Comparison of ENCODE assay signal across 19 mouse cellular contexts in the genomic region with DNA sequence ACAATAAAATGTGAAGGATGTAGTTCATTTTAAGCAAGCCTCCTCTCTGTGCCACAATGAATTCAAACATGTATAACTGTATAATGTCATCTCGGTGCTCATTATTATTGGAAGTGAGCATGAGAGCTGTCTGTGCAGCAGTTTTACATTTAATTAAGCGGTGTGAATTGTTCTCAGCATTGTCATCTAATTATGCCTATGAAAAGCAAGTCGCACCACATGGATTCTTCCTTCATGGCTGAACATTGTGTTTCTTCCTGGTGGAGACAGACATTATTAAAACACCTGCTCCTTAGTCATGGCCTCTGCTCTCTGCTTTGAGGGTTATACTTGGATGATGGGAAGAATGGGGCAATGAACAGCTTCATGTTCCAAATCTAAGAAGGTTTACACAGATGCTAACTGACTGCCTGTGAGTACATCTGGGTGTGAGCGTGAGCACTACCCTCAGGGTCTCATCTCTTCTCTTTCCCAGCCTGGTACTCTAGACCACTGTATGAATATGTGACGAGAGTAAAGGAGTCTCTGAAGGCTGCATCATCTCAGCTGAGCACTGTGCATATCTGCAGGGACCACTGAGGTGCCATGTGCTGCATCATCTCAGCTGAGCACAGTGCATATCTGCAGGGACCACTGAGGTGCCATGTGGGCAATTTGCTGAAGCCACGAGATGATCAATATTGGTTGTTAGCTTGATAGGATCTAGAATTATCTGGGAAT.
A peak's percentile ranks its signal among the peaks of the same experiment; 100 is the strongest.
DNase-seq lines count a peak whose midpoint lies in the region; ATAC-seq and TF ChIP-seq lines count a peak whose summit lies in the region.
"Had no signal": no experiment of that assay in that cellular context is flagged by ENCODE, and none has a peak within 500 bp of the region (broad histone marks: within the 10 kb centered on the region; RNA-seq: fewer than 3 reads in every experiment).

No protein-coding gene starts in this region.

- H3K4me1 ChIP-seq in hindbrain, embryonic 11.5 days (replicated peaks; ENCODE audit: control insufficient read depth, insufficient read depth, low read length) = no peaks in the 10 kb centered on the region
- no peaks in the 10 kb centered on the region for H3K4me1 ChIP-seq in hindbrain, embryonic 10.5 days (replicated peaks)
- no peaks in the 10 kb centered on the region for H3K4me1 ChIP-seq in forebrain, postnatal 0 days (ENCODE audit: insufficient read depth)
- no peaks in the 10 kb centered on the region for H3K4me1 ChIP-seq in midbrain, postnatal 0 days (ENCODE audit: insufficient read depth, low read length)
- H3K4me1 ChIP-seq: heart, embryonic 10.5 days; limb, embryonic 12.5 days; liver, embryonic 13.5 days; lung, embryonic 15.5 days had no signal

- H3K27me3 ChIP-seq in hindbrain, embryonic 11.5 days (ENCODE audit: control insufficient read depth, insufficient read depth, low read length) = no peaks in the 10 kb centered on the region
- H3K27me3 ChIP-seq in hindbrain, embryonic 10.5 days (ENCODE audit: insufficient read depth, poor library complexity, severe bottlenecking) = no peaks in the 10 kb centered on the region
- H3K27me3 ChIP-seq in forebrain, postnatal 0 days (ENCODE audit: insufficient read depth, low read length) = no peaks in the 10 kb centered on the region
- H3K27me3 ChIP-seq in midbrain, postnatal 0 days (ENCODE audit: insufficient read depth, low read length) = no peaks in the 10 kb centered on the region
- H3K27me3 ChIP-seq: CH12.LX; limb, embryonic 12.5 days; liver, embryonic 13.5 days; lung, embryonic 15.5 days had no signal

- WGBS in hindbrain, embryonic 11.5 days = 84% methylated on average over 6 of the region's 6 CpGs
- 82% methylated on average over 6 of the region's 6 CpGs for WGBS in hindbrain, embryonic 10.5 days
- 68% methylated on average over 6 of the region's 6 CpGs for WGBS in forebrain, postnatal 0 days
- WGBS in midbrain, postnatal 0 days = 72% methylated on average over 6 of the region's 6 CpGs

- no peaks in the 10 kb centered on the region for H3K36me3 ChIP-seq in hindbrain, embryonic 11.5 days (ENCODE audit: control insufficient read depth, insufficient read depth, low read length)
- no peaks in the 10 kb centered on the region for H3K36me3 ChIP-seq in hindbrain, embryonic 10.5 days
- H3K36me3 ChIP-seq in forebrain, postnatal 0 days (ENCODE audit: insufficient read depth) = no peaks in the 10 kb centered on the region
- no peaks in the 10 kb centered on the region for H3K36me3 ChIP-seq in midbrain, postnatal 0 days (ENCODE audit: insufficient read depth, low read length)
- H3K36me3 ChIP-seq: heart, embryonic 10.5 days; limb, embryonic 12.5 days; liver, embryonic 13.5 days; lung, embryonic 15.5 days had no signal

- no peak for TF ChIP-seq CTCF in forebrain, postnatal 0 days (IDR thresholded peaks at IDR 0.05; ENCODE audit: low read depth)
- no peak for TF ChIP-seq CTCF in midbrain, postnatal 0 days (IDR thresholded peaks at IDR 0.05)

- H3K9me3 ChIP-seq in hindbrain, embryonic 11.5 days (ENCODE audit: control insufficient read depth, low read length) = no peaks in the 10 kb centered on the region
- no peaks in the 10 kb centered on the region for H3K9me3 ChIP-seq in hindbrain, embryonic 10.5 days
- H3K9me3 ChIP-seq in forebrain, postnatal 0 days (ENCODE audit: low read length) = no peaks in the 10 kb centered on the region
- no peaks in the 10 kb centered on the region for H3K9me3 ChIP-seq in midbrain, postnatal 0 days (ENCODE audit: low read length)
- H3K9me3 ChIP-seq: heart, embryonic 10.5 days; limb, embryonic 12.5 days; liver, embryonic 13.5 days; lung, embryonic 15.5 days had no signal

- no peak overlapping the region for H3K4me3 ChIP-seq in hindbrain, embryonic 11.5 days (ENCODE audit: low read depth, low read length)
- H3K4me3 ChIP-seq in hindbrain, embryonic 10.5 days = no peak overlapping the region
- H3K4me3 ChIP-seq in forebrain, postnatal 0 days (ENCODE audit: low read depth, low read length) = no peak overlapping the region
- H3K4me3 ChIP-seq in midbrain, postnatal 0 days (ENCODE audit: low read depth, low read length) = no peak overlapping the region
- H3K4me3 ChIP-seq: heart, embryonic 10.5 days; limb, embryonic 12.5 days; liver, embryonic 13.5 days; lung, embryonic 15.5 days had no signal

- H3K9ac ChIP-seq in hindbrain, embryonic 11.5 days (ENCODE audit: low read depth, low read length) = no peak overlapping the region
- H3K9ac ChIP-seq in forebrain, postnatal 0 days = no peak overlapping the region
- no peak overlapping the region for H3K9ac ChIP-seq in midbrain, postnatal 0 days (replicated peaks; ENCODE audit: low read length, poor library complexity, severe bottlenecking)
- H3K9ac ChIP-seq: limb, embryonic 12.5 days; liver, embryonic 13.5 days; lung, embryonic 15.5 days had no signal

- H3K27ac ChIP-seq in hindbrain, embryonic 11.5 days (ENCODE audit: low read depth, low read length) = no peak overlapping the region
- no peak overlapping the region for H3K27ac ChIP-seq in hindbrain, embryonic 10.5 days
- no peak overlapping the region for H3K27ac ChIP-seq in forebrain, postnatal 0 days (ENCODE audit: low read depth, low read length)
- H3K27ac ChIP-seq in midbrain, postnatal 0 days (ENCODE audit: low read depth, low read length) = no peak overlapping the region
- H3K27ac ChIP-seq: heart, embryonic 10.5 days; kidney, postnatal 0 days; limb, embryonic 12.5 days; liver, embryonic 13.5 days; lung, embryonic 15.5 days; stomach, postnatal 0 days had no signal

- no peak for DNase-seq in hindbrain, embryonic 11.5 days (ENCODE audit: low spot score)
- DNase-seq in hindbrain, embryonic 10.5 days (ENCODE audit: low spot score) = no peak
- peak; percentile 22 for DNase-seq in Muller cell, postnatal 12 days (ENCODE audit: inconsistent ontology term)
- peak; percentile 6 for DNase-seq in forebrain, postnatal 0 days
- DNase-seq in midbrain, postnatal 0 days (ENCODE audit: low spot score) = peak; percentile 28
- no peak for DNase-seq in adrenal gland, adult 8-10 months
- no peak for DNase-seq in heart, adult 8-10 months (ENCODE audit: low spot score)
- no peak for DNase-seq in spleen, postnatal 4 days (ENCODE audit: low spot score in 2 of 2)
- DNase-seq: cerebellum, postnatal 10 days; embryo, embryonic 11 days; kidney, adult 11 months; liver, embryonic 13.5 days; lung, postnatal 4 days had no signal

- H3K4me2 ChIP-seq in hindbrain, embryonic 11.5 days (replicated peaks; ENCODE audit: low read depth, low read length) = no peak overlapping the region
- H3K4me2 ChIP-seq in forebrain, postnatal 0 days (ENCODE audit: low read depth) = no peak overlapping the region
- H3K4me2 ChIP-seq in midbrain, postnatal 0 days (ENCODE audit: low read depth, low read length, poor library complexity, severe bottlenecking) = no peak overlapping the region
- H3K4me2 ChIP-seq: limb, embryonic 12.5 days; liver, embryonic 13.5 days; lung, embryonic 15.5 days had no signal

- ATAC-seq in hindbrain, embryonic 11.5 days (ENCODE audit: low FRiP score) = 0 out of 2 replicates have a peak, but pooled peaks have one; percentile 17
- ATAC-seq in forebrain, postnatal 0 days = peak; percentile 54
- ATAC-seq in midbrain, postnatal 0 days (ENCODE audit: low FRiP score) = no peak

Comparison
In these comparisons a context has a peak if more than half of its experiments do, and no peak if none do; other contexts are left out.
1. DNase-seq: peak in Muller cell, postnatal 12 days (single experiment), forebrain, postnatal 0 days (single experiment) and midbrain, postnatal 0 days (single experiment); none in hindbrain, embryonic 11.5 days (single experiment), hindbrain, embryonic 10.5 days (single experiment), adrenal gland, adult 8-10 months (single experiment), heart, adult 8-10 months (single experiment) and spleen, postnatal 4 days (0 of 2).